26 mouse cellular contexts compared by ENCODE assay signal in the genomic region with DNA sequence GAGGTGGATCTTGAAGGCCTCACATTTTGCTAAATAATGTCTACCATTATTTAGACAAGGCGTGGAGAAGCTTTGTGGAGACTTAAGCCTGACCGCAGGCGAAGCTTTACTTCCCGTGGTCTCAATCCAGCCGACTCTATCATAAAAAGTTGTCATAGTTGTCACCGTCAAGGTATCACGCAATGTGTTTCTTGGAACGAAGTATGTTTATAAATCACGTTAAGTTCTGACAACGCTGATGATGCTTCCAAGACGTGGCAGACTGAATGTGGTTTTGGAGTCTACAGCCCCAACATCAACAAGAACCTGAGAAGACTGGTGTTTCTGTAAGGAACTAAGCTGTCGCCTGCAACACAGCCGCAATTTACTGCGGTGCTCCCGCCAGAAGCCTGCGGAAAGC. TPM values are rescaled to one million over a fixed set of nuclear protein-coding genes. Genes with fewer than 3 reads are reported as not detected.
DNase-seq lines count a peak whose midpoint lies in the region; ATAC-seq and TF ChIP-seq lines count a peak whose summit lies in the region.
"Had no signal": no experiment of that assay in that cellular context is flagged by ENCODE, and none has a peak within 500 bp of the region (broad histone marks: within the 10 kb centered on the region; RNA-seq: fewer than 3 reads in every experiment).

No protein-coding gene starts in this region.

- no peak overlapping the region for H3K4me3 ChIP-seq in embryonic facial prominence, embryonic 13.5 days
- no peak overlapping the region for H3K4me3 ChIP-seq in embryonic facial prominence, embryonic 10.5 days
- H3K4me3 ChIP-seq in limb, embryonic 14.5 days (replicated peaks; ENCODE audit: low read length): no peak overlapping the region
- no peak overlapping the region for H3K4me3 ChIP-seq in limb, embryonic 10.5 days
- H3K4me3 ChIP-seq: forebrain, embryonic 12.5 days; hindbrain, embryonic 10.5 days; hindbrain, embryonic 15.5 days; intestine, embryonic 15.5 days; limb, embryonic 12.5 days; liver, embryonic 12.5 days; megakaryocyte, embryonic 14.5 days; stomach, embryonic 15.5 days had no signal

- DNase-seq in embryonic facial prominence, embryonic 10.5 days (ENCODE audit: low spot score): no peak
- peak; percentile 10 for DNase-seq in limb, embryonic 14.5 days (ENCODE audit: low spot score)
- DNase-seq in limb, embryonic 10.5 days (ENCODE audit: low spot score): no peak
- DNase-seq in R1 (ENCODE audit: low read depth, low spot score): peak; percentile 1
- DNase-seq in gonadal fat pad, adult 2 months (ENCODE audit: low read depth): peak; percentile 95
- no peak for DNase-seq in left cerebral cortex, adult 18-20 months (ENCODE audit: low spot score in 2 of 2)
- DNase-seq: adrenal gland, adult 8-10 months; cerebellum, adult 8-10 months; cerebellum, postnatal 25 days; forebrain, postnatal 0 days; gastrocnemius, postnatal 10 days; heart, postnatal 14 days; layer of hippocampus, postnatal 36 days; liver, postnatal 0 days; midbrain, embryonic 14.5 days; right cerebral cortex, postnatal 14 days had no signal

- no peak for ATAC-seq in embryonic facial prominence, embryonic 13.5 days (ENCODE audit: insufficient number of reproducible peaks, insufficient read depth, low FRiP score, low TSS enrichment, low read depth)
- ATAC-seq in limb, embryonic 14.5 days (ENCODE audit: low FRiP score, low read depth): no peak
- ATAC-seq: forebrain, postnatal 0 days; intestine, embryonic 15.5 days; liver, embryonic 12.5 days; liver, postnatal 0 days had no signal

- H3K27ac ChIP-seq in embryonic facial prominence, embryonic 13.5 days: peak overlapping the region; percentile 28; the same call in 1 of the 2 replicates
- H3K27ac ChIP-seq in embryonic facial prominence, embryonic 10.5 days (replicated peaks): no peak overlapping the region
- H3K27ac ChIP-seq in limb, embryonic 14.5 days (replicated peaks; ENCODE audit: low read depth, low read length): no peak overlapping the region
- H3K27ac ChIP-seq in limb, embryonic 10.5 days: no peak overlapping the region
- H3K27ac ChIP-seq: forebrain, embryonic 12.5 days; hindbrain, embryonic 10.5 days; hindbrain, embryonic 15.5 days; intestine, embryonic 15.5 days; limb, embryonic 12.5 days; liver, embryonic 12.5 days; stomach, embryonic 15.5 days had no signal

- no peaks in the 10 kb centered on the region for H3K9me3 ChIP-seq in embryonic facial prominence, embryonic 13.5 days
- H3K9me3 ChIP-seq in embryonic facial prominence, embryonic 10.5 days: no peaks in the 10 kb centered on the region
- H3K9me3 ChIP-seq in limb, embryonic 14.5 days (ENCODE audit: control insufficient read depth, low read length): no peaks in the 10 kb centered on the region
- no peaks in the 10 kb centered on the region for H3K9me3 ChIP-seq in limb, embryonic 10.5 days (replicated peaks)
- H3K9me3 ChIP-seq: forebrain, embryonic 12.5 days; hindbrain, embryonic 10.5 days; hindbrain, embryonic 15.5 days; intestine, embryonic 15.5 days; limb, embryonic 12.5 days; liver, embryonic 12.5 days; megakaryocyte, embryonic 14.5 days; stomach, embryonic 15.5 days had no signal

- peaks cover 13% of the 10 kb centered on the region for H3K4me1 ChIP-seq in embryonic facial prominence, embryonic 13.5 days
- 0 out of 2 replicates have a peak, but pooled peaks cover 9% of the 10 kb centered on the region for H3K4me1 ChIP-seq in embryonic facial prominence, embryonic 10.5 days
- peaks cover 12% of the 10 kb centered on the region for H3K4me1 ChIP-seq in limb, embryonic 14.5 days (ENCODE audit: control insufficient read depth, insufficient read depth, low read length)
- no peaks in the 10 kb centered on the region for H3K4me1 ChIP-seq in limb, embryonic 10.5 days
- H3K4me1 ChIP-seq: forebrain, embryonic 12.5 days; hindbrain, embryonic 10.5 days; hindbrain, embryonic 15.5 days; limb, embryonic 12.5 days; liver, embryonic 12.5 days; megakaryocyte, embryonic 14.5 days; stomach, embryonic 15.5 days had no signal

- H3K36me3 ChIP-seq in embryonic facial prominence, embryonic 13.5 days: no peaks in the 10 kb centered on the region
- H3K36me3 ChIP-seq in embryonic facial prominence, embryonic 10.5 days (replicated peaks): no peaks in the 10 kb centered on the region
- H3K36me3 ChIP-seq in limb, embryonic 14.5 days (ENCODE audit: control insufficient read depth, insufficient read depth, low read length): no peaks in the 10 kb centered on the region
- no peaks in the 10 kb centered on the region for H3K36me3 ChIP-seq in limb, embryonic 10.5 days
- H3K36me3 ChIP-seq: forebrain, embryonic 12.5 days; hindbrain, embryonic 10.5 days; hindbrain, embryonic 15.5 days; intestine, embryonic 15.5 days; limb, embryonic 12.5 days; liver, embryonic 12.5 days; stomach, embryonic 15.5 days had no signal

- WGBS in embryonic facial prominence, embryonic 13.5 days: 89% methylated on average over 16 of the region's 16 CpGs
- 92% methylated on average over 16 of the region's 16 CpGs for WGBS in embryonic facial prominence, embryonic 10.5 days
- WGBS in limb, embryonic 14.5 days: 82% methylated on average over 16 of the region's 16 CpGs
- whole genome bisulfite sequencing in limb, embryonic 10.5 days: 95% methylated on average over 16 of the region's 16 CpGs

- H3K27me3 ChIP-seq in embryonic facial prominence, embryonic 13.5 days: no peaks in the 10 kb centered on the region
- H3K27me3 ChIP-seq in embryonic facial prominence, embryonic 10.5 days (replicated peaks; ENCODE audit: low read depth, poor library complexity, severe bottlenecking): no peaks in the 10 kb centered on the region
- no peaks in the 10 kb centered on the region for H3K27me3 ChIP-seq in limb, embryonic 14.5 days (ENCODE audit: control insufficient read depth, insufficient read depth, low read length)
- H3K27me3 ChIP-seq in limb, embryonic 10.5 days (ENCODE audit: low read depth, poor library complexity, severe bottlenecking): no peaks in the 10 kb centered on the region
- H3K27me3 ChIP-seq: CH12.LX; forebrain, embryonic 12.5 days; hindbrain, embryonic 15.5 days; intestine, embryonic 15.5 days; limb, embryonic 12.5 days; liver, embryonic 12.5 days; megakaryocyte, embryonic 14.5 days; stomach, embryonic 15.5 days had no signal

- no peak for TF ChIP-seq POLR2A in limb, embryonic 14.5 days (IDR thresholded peaks at IDR 0.05; ENCODE audit: borderline replicate concordance, extremely low read depth, insufficient read depth, insufficient read length)

- no peak overlapping the region for H3K4me2 ChIP-seq in embryonic facial prominence, embryonic 13.5 days
- no peak overlapping the region for H3K4me2 ChIP-seq in limb, embryonic 14.5 days (replicated peaks; ENCODE audit: low read depth, low read length, severe bottlenecking)
- H3K4me2 ChIP-seq: forebrain, embryonic 12.5 days; hindbrain, embryonic 15.5 days; intestine, embryonic 15.5 days; limb, embryonic 12.5 days; liver, embryonic 12.5 days; stomach, embryonic 15.5 days had no signal

- H3K9ac ChIP-seq in embryonic facial prominence, embryonic 13.5 days: no peak overlapping the region
- H3K9ac ChIP-seq in limb, embryonic 14.5 days (ENCODE audit: low read depth, low read length, severe bottlenecking): no peak overlapping the region
- H3K9ac ChIP-seq: forebrain, embryonic 12.5 days; forebrain, postnatal 0 days; hindbrain, embryonic 15.5 days; intestine, embryonic 15.5 days; limb, embryonic 12.5 days; liver, embryonic 12.5 days; liver, postnatal 0 days; stomach, embryonic 15.5 days had no signal

RNA-seq across cellular contexts. Expression of gene 1190002N15Rik, which starts 56.8 kb away (rescaled TPM):
- polyA plus RNA-seq in embryonic facial prominence, embryonic 13.5 days (2015; fragmentation: Nextera tagmentation; extraction: Ambion mirVana): 14.2 and 21.9 TPM in 2 replicates
- polyA plus RNA-seq in embryonic facial prominence, embryonic 10.5 days (2016; fragmentation: Nextera tagmentation; extraction: Ambion mirVana): 6.4 TPM in 2 replicates
- polyA plus RNA-seq in limb, embryonic 14.5 days (2012; rRNA removed): 53.2 and 66.2 TPM in 2 replicates
- polyA plus RNA-seq in limb, embryonic 14.5 days (2014; fragmentation: Nextera tagmentation; extraction: Ambion mirVana): 47.7 and 67.4 TPM in 2 replicates
- 5.8 and 6.6 TPM in 2 replicates for polyA plus RNA-seq in limb, embryonic 10.5 days (2016; fragmentation: Nextera tagmentation; extraction: Ambion mirVana)
- 6.8 and 7.4 TPM in 2 replicates for polyA plus RNA-seq in gonadal fat pad, adult 2 months (2012; rRNA removed)
- 10 to 100 TPM; 29.8 to 33.1 TPM for total RNA-seq in left cerebral cortex, adult 18-20 months (2021)
- total RNA-seq: CH12.LX had no signal

Comparison
In these comparisons a context has a peak if more than half of its experiments do, and no peak if none do; other contexts are left out.
1. DNase-seq: peak in limb, embryonic 14.5 days (single experiment), R1 (single experiment) and gonadal fat pad, adult 2 months (single experiment); none in embryonic facial prominence, embryonic 10.5 days (single experiment), limb, embryonic 10.5 days (single experiment) and left cerebral cortex, adult 18-20 months (0 of 2).